Mouse (Mus musculus) hindbrain, embryonic 16.5 days (tissue): ENCODE results near the gene Cfap157. TPM values are rescaled to one million over a fixed set of nuclear protein-coding genes. Genes with fewer than 3 reads are reported as not detected.

ENCODE experiments used
- ATAC-seq: fragments of 200-750 bp; cut with Nextera tagmentation; 2 replicates; pipeline ENCODE4 v1.8.0; 2017; ENCODE audit warnings: moderate TSS enrichment, moderate library complexity
- H3K27ac ChIP-seq: fragments of 300-500 bp; sonication (generic); 2 replicates; pipeline ENCODE4 v1.5.1; 2014; ENCODE audit warnings: low read depth, mild to moderate bottlenecking, control low read depth, low read length, moderate library complexity
- H3K27me3 ChIP-seq: fragments of 300-500 bp; sonication (generic); replicated peaks from 2 replicates; pipeline ENCODE4 v1.6.1; 2014; ENCODE audit warnings: low read length; ENCODE audit not compliant: control insufficient read depth, insufficient read depth
- H3K36me3 ChIP-seq: fragments of 300-500 bp; sonication (generic); 2 replicates; pipeline ENCODE4 v1.6.1; 2014; ENCODE audit warnings: mild to moderate bottlenecking, low read length, moderate library complexity, mixed read lengths; ENCODE audit not compliant: control insufficient read depth, insufficient read depth
- H3K4me1 ChIP-seq: fragments of 300-500 bp; sonication (generic); 2 replicates; pipeline ENCODE4 v1.6.1; 2014; ENCODE audit warnings: low read depth, low read length; ENCODE audit not compliant: control insufficient read depth, insufficient read depth
- H3K4me2 ChIP-seq: fragments of 300-500 bp; sonication (generic); 2 replicates; pipeline ENCODE4 v1.6.1; 2014; ENCODE audit warnings: mild to moderate bottlenecking, low read length, control low read depth, moderate library complexity
- H3K4me3 ChIP-seq: fragments of 300-500 bp; sonication (generic); 2 replicates; pipeline ENCODE4 v1.5.1; 2014; ENCODE audit warnings: mild to moderate bottlenecking, low read length, control low read depth, moderate library complexity
- H3K9ac ChIP-seq: fragments of 300-500 bp; sonication (generic); 2 replicates; pipeline ENCODE4 v1.6.1; 2014; ENCODE audit warnings: low read depth, mild to moderate bottlenecking, control low read depth, low read length, moderate library complexity
- H3K9me3 ChIP-seq: fragments of 300-500 bp; sonication (generic); 2 replicates; pipeline ENCODE4 v1.6.1; 2014; ENCODE audit warnings: mild to moderate bottlenecking, low read length, moderate library complexity; ENCODE audit not compliant: control insufficient read depth
- WGBS: fragments of 180-500 bp; shearing (Covaris S2); extraction: QIAGEN DNeasy Blood & Tissue Kit; methylation state at CpG from one replicate; pipeline ENCODE4 v1.1.7; 2014; 5-methylcytosine and 5-hydroxymethylcytosine counted together
- polyA plus RNA-seq: library from polyadenylated mRNA; unstranded; fragments of >200 nt; fragmentation: Nextera tagmentation; extraction: Ambion mirVana; gene quantifications from 2 replicates; pipeline ENCODE4 v1.2.1, GENCODE M21; 2015

Cfap157 gene
- polyA plus RNA-seq, 1 experiment from 2014 or later: 1.1 TPM

GRCm38 (mm10) chr2:32795748-32796418 is 11.7 kb upstream of the Cfap157 start:
- no peak overlapping the region for H3K4me3 ChIP-seq
- ATAC-seq: no peak
- no peaks in the 10 kb centered on the region for H3K4me1 ChIP-seq
- H3K4me2 ChIP-seq: no peak overlapping the region
- no peaks in the 10 kb centered on the region for H3K27me3 ChIP-seq
- no peak overlapping the region for H3K9ac ChIP-seq
- no peaks in the 10 kb centered on the region for H3K9me3 ChIP-seq
- H3K36me3 ChIP-seq: peaks cover 52% of the 10 kb centered on the region
- 76% methylated on average over 13 of the region's 13 CpGs for WGBS
- H3K27ac ChIP-seq: no peak overlapping the region

GRCm38 (mm10) chr2:32791297-32791696 is 7.1 kb upstream of the Cfap157 start:
- Histone ChIP-seq H3K9me3 (no peaks in the 10 kb centered on the region), H3K27me3 (no peaks in the 10 kb centered on the region), H3K4me3 (no peak overlapping the region), H3K4me1 (no peaks in the 10 kb centered on the region), H3K9ac (no peak overlapping the region), H3K36me3 (peaks cover 29% of the 10 kb centered on the region), H3K4me2 (no peak overlapping the region), H3K27ac (no peak overlapping the region)
- no peak for ATAC-seq
- WGBS: 74% methylated on average over 6 of the region's 6 CpGs

GRCm38 (mm10) chr2:32788581-32788980 is 4.4 kb upstream of the Cfap157 start:
- Histone ChIP-seq H3K36me3 (peaks cover 16% of the 10 kb centered on the region), H3K4me1 (peaks cover 3% of the 10 kb centered on the region; the same call in 1 of the 2 replicates), H3K4me3 (no peak overlapping the region), H3K27me3 (no peaks in the 10 kb centered on the region), H3K9me3 (no peaks in the 10 kb centered on the region), H3K4me2 (no peak overlapping the region), H3K27ac (no peak overlapping the region), H3K9ac (no peak overlapping the region)
- no peak for ATAC-seq
- WGBS: 66% methylated on average over 2 of the region's 2 CpGs

GRCm38 (mm10) chr2:32787176-32787575 is 2.9 kb upstream of the Cfap157 start:
- H3K9me3 ChIP-seq: no peaks in the 10 kb centered on the region
- no peak overlapping the region for H3K4me3 ChIP-seq
- no peak overlapping the region for H3K9ac ChIP-seq
- H3K27me3 ChIP-seq: no peaks in the 10 kb centered on the region
- peaks cover 3% of the 10 kb centered on the region; the same call in 1 of the 2 replicates for H3K4me1 ChIP-seq
- WGBS: 66% methylated on average over 6 of the region's 6 CpGs
- ATAC-seq: no peak
- H3K4me2 ChIP-seq: no peak overlapping the region
- peaks cover 10% of the 10 kb centered on the region for H3K36me3 ChIP-seq
- H3K27ac ChIP-seq: no peak overlapping the region

- Histone ChIP-seq H3K4me2 (no peak overlapping the region), H3K27ac (no peak overlapping the region), H3K9me3 (no peaks in the 10 kb centered on the region), H3K27me3 (no peaks in the 10 kb centered on the region), H3K9ac (no peak overlapping the region), H3K4me1 (peaks cover 3% of the 10 kb centered on the region; the same call in 1 of the 2 replicates), H3K4me3 (no peak overlapping the region), H3K36me3 (no peaks in the 10 kb centered on the region)
- ATAC-seq: no peak
- 82% methylated on average over 6 of the region's 6 CpGs for WGBS
Observed at GRCm38 (mm10) chr2:32781710-32782109, 2.5 kb downstream of the Cfap157 start.

GRCm38 (mm10) chr2:32779714-32780113 is 4.5 kb downstream of the Cfap157 start:
- Histone ChIP-seq H3K4me3 (no peak overlapping the region), H3K4me2 (no peak overlapping the region), H3K36me3 (no peaks in the 10 kb centered on the region), H3K27ac (no peak overlapping the region), H3K27me3 (no peaks in the 10 kb centered on the region), H3K9me3 (no peaks in the 10 kb centered on the region), H3K4me1 (peaks cover 16% of the 10 kb centered on the region), H3K9ac (no peak overlapping the region)
- WGBS: 92% methylated on average over 6 of the region's 6 CpGs
- no peak for ATAC-seq

GRCm38 (mm10) chr2:32779131-32779530 is 5.1 kb downstream of the Cfap157 start:
- H3K4me1 ChIP-seq: peaks cover 16% of the 10 kb centered on the region
- no peak overlapping the region for H3K4me3 ChIP-seq
- no peak overlapping the region for H3K9ac ChIP-seq
- no peaks in the 10 kb centered on the region for H3K36me3 ChIP-seq
- H3K9me3 ChIP-seq: no peaks in the 10 kb centered on the region
- 17% methylated on average over 8 of the region's 8 CpGs for WGBS
- no peak overlapping the region for H3K4me2 ChIP-seq
- no peak overlapping the region for H3K27ac ChIP-seq
- H3K27me3 ChIP-seq: no peaks in the 10 kb centered on the region
- ATAC-seq: no peak

- no peak overlapping the region for H3K4me2 ChIP-seq
- no peak for ATAC-seq
- no peaks in the 10 kb centered on the region for H3K9me3 ChIP-seq
- H3K4me1 ChIP-seq: peaks cover 14% of the 10 kb centered on the region
- no peak overlapping the region for H3K27ac ChIP-seq
- H3K36me3 ChIP-seq: no peaks in the 10 kb centered on the region
- 92% methylated on average over 6 of the region's 6 CpGs for WGBS
- H3K9ac ChIP-seq: no peak overlapping the region
- no peak overlapping the region for H3K4me3 ChIP-seq
- H3K27me3 ChIP-seq: no peaks in the 10 kb centered on the region
Observed at GRCm38 (mm10) chr2:32778081-32778480, 6.1 kb downstream of the Cfap157 start.

GRCm38 (mm10) chr2:32776192-32776591 is 8.0 kb downstream of the Cfap157 start:
- peak overlapping the region; percentile 90 for H3K4me2 ChIP-seq
- WGBS: 27% methylated on average over 22 of the region's 22 CpGs
- peak overlapping the region; percentile 69 for H3K4me3 ChIP-seq
- no peaks in the 10 kb centered on the region for H3K36me3 ChIP-seq
- peak overlapping the region; percentile 70 for H3K9ac ChIP-seq
- peaks cover 14% of the 10 kb centered on the region for H3K4me1 ChIP-seq
- no peak overlapping the region for H3K27ac ChIP-seq
- ATAC-seq: no peak
- no peaks in the 10 kb centered on the region for H3K27me3 ChIP-seq
- H3K9me3 ChIP-seq: no peaks in the 10 kb centered on the region
